ENCODE assay signal across 28 mouse cellular contexts in genomic region chr11:57677261-57677660, GRCm38 (mm10). TPM values are rescaled to one million over a fixed set of nuclear protein-coding genes. Genes with fewer than 3 reads are reported as not detected.
DNase-seq lines count a peak whose midpoint lies in the region; ATAC-seq and TF ChIP-seq lines count a peak whose summit lies in the region.
"Had no signal": no experiment of that assay in that cellular context is flagged by ENCODE, and none has a peak within 500 bp of the region (broad histone marks: within the 10 kb centered on the region; RNA-seq: fewer than 3 reads in every experiment).

No protein-coding gene starts in this region.

- no peak for TF ChIP-seq EP300 in liver, postnatal 0 days (IDR thresholded peaks at IDR 0.05; ENCODE audit: low read depth)
- TF ChIP-seq EP300 in liver, embryonic 14.5 days (IDR thresholded peaks at IDR 0.05; ENCODE audit: low read depth), result no peak

- peak; percentile 61; the same call in 1 of the 2 replicates for ATAC-seq in liver, embryonic 12.5 days
- ATAC-seq in liver, postnatal 0 days, result no peak
- ATAC-seq in liver, embryonic 14.5 days (ENCODE audit: insufficient read depth), result peak; percentile 52
- ATAC-seq in forebrain, postnatal 0 days, result no peak
- ATAC-seq: forebrain, embryonic 13.5 days; Patski had no signal

- DNase-seq in kidney, adult 2 months, result no peak
- no peak for DNase-seq in kidney, adult 9 months
- no peak for DNase-seq in liver, postnatal 0 days
- DNase-seq in liver, embryonic 14.5 days (ENCODE audit: low read depth in 3 of 3, low spot score in 3 of 3), result no peak
- no peak for DNase-seq in yolk sac, embryonic 10.5 days (ENCODE audit: low spot score)
- DNase-seq in embryo, embryonic 10.5 days (ENCODE audit: low spot score), result no peak
- no peak for DNase-seq in forebrain, postnatal 0 days
- DNase-seq: B cell, adult 2 months; cerebellum, adult 11 months; cerebellum, adult 9-11 months; gastrocnemius, postnatal 10 days; heart, postnatal 14 days; kidney, postnatal 36 days; layer of hippocampus, postnatal 36 days; lung, adult 2 months; lung, postnatal 14 days; midbrain, embryonic 14.5 days; right cerebral cortex, postnatal 25 days; thymus, postnatal 25 days had no signal

- H3K36me3 ChIP-seq in kidney, adult 2 months (ENCODE audit: control insufficient read depth, insufficient read depth, low read length), result no peaks in the 10 kb centered on the region
- H3K36me3 ChIP-seq in liver, embryonic 12.5 days, result peaks cover 30% of the 10 kb centered on the region
- H3K36me3 ChIP-seq in liver, postnatal 0 days (replicated peaks; ENCODE audit: insufficient read depth, low read length), result no peaks in the 10 kb centered on the region
- H3K36me3 ChIP-seq in liver, embryonic 14.5 days (replicated peaks; ENCODE audit: control insufficient read depth, insufficient read depth, low read depth), result no peaks in the 10 kb centered on the region; the same call in 1 of the 2 replicates
- no peaks in the 10 kb centered on the region for H3K36me3 ChIP-seq in forebrain, postnatal 0 days (ENCODE audit: insufficient read depth)
- H3K36me3 ChIP-seq: embryonic facial prominence, embryonic 12.5 days; heart, embryonic 13.5 days; hindbrain, embryonic 12.5 days had no signal

- no peaks in the 10 kb centered on the region for H3K9me3 ChIP-seq in liver, embryonic 12.5 days (replicated peaks)
- H3K9me3 ChIP-seq in liver, postnatal 0 days (ENCODE audit: low read length), result no peaks in the 10 kb centered on the region
- no peaks in the 10 kb centered on the region for H3K9me3 ChIP-seq in liver, embryonic 14.5 days (ENCODE audit: control insufficient read depth, low read length)
- H3K9me3 ChIP-seq in forebrain, postnatal 0 days (ENCODE audit: low read length), result no peaks in the 10 kb centered on the region
- H3K9me3 ChIP-seq: embryonic facial prominence, embryonic 12.5 days; forebrain, embryonic 13.5 days; heart, embryonic 13.5 days; hindbrain, embryonic 12.5 days; limb, embryonic 12.5 days had no signal

- H3K9ac ChIP-seq in liver, embryonic 12.5 days, result no peak overlapping the region
- no peak overlapping the region for H3K9ac ChIP-seq in liver, postnatal 0 days (replicated peaks)
- H3K9ac ChIP-seq in liver, embryonic 14.5 days (replicated peaks), result no peak overlapping the region
- H3K9ac ChIP-seq in forebrain, postnatal 0 days, result no peak overlapping the region
- H3K9ac ChIP-seq: embryonic facial prominence, embryonic 12.5 days; forebrain, embryonic 13.5 days; heart, embryonic 13.5 days; hindbrain, embryonic 12.5 days; limb, embryonic 12.5 days had no signal

- H3K4me2 ChIP-seq in liver, embryonic 12.5 days, result no peak overlapping the region
- H3K4me2 ChIP-seq in liver, postnatal 0 days (ENCODE audit: low read depth, low read length), result no peak overlapping the region
- H3K4me2 ChIP-seq in liver, embryonic 14.5 days (ENCODE audit: low read depth), result no peak overlapping the region
- H3K4me2 ChIP-seq in forebrain, postnatal 0 days (ENCODE audit: low read depth), result no peak overlapping the region
- H3K4me2 ChIP-seq: embryonic facial prominence, embryonic 12.5 days; forebrain, embryonic 13.5 days; heart, embryonic 13.5 days; hindbrain, embryonic 12.5 days; limb, embryonic 12.5 days had no signal

- no peak overlapping the region for H3K4me3 ChIP-seq in kidney, adult 2 months (ENCODE audit: insufficient read depth, low read depth, low read length)
- no peak overlapping the region for H3K4me3 ChIP-seq in liver, embryonic 12.5 days
- no peak overlapping the region for H3K4me3 ChIP-seq in liver, postnatal 0 days (ENCODE audit: low read depth, low read length)
- H3K4me3 ChIP-seq in liver, embryonic 14.5 days (ENCODE audit: insufficient read depth in 1 of 2, low read depth in 2 of 2, low read length in 2 of 2), result no peak overlapping the region
- H3K4me3 ChIP-seq in forebrain, postnatal 0 days (ENCODE audit: low read depth, low read length), result no peak overlapping the region
- H3K4me3 ChIP-seq: embryonic facial prominence, embryonic 12.5 days; erythroblast, embryonic 14.5 days; forebrain, embryonic 13.5 days; heart, embryonic 13.5 days; hindbrain, embryonic 12.5 days; limb, embryonic 12.5 days; megakaryocyte, embryonic 14.5 days had no signal

- H3K27ac ChIP-seq in kidney, adult 2 months (ENCODE audit: insufficient read depth, low read depth, low read length), result peak overlapping the region; percentile 4; the same call in 1 of the 2 replicates
- no peak overlapping the region for H3K27ac ChIP-seq in liver, embryonic 12.5 days
- H3K27ac ChIP-seq in liver, postnatal 0 days (ENCODE audit: low read depth), result no peak overlapping the region
- H3K27ac ChIP-seq in liver, embryonic 14.5 days, result no peak overlapping the region
- no peak overlapping the region for H3K27ac ChIP-seq in forebrain, postnatal 0 days (ENCODE audit: low read depth, low read length)
- H3K27ac ChIP-seq: embryonic facial prominence, embryonic 12.5 days; forebrain, embryonic 13.5 days; heart, embryonic 13.5 days; hindbrain, embryonic 12.5 days; limb, embryonic 12.5 days had no signal

- no peak for TF ChIP-seq POLR2A in kidney, adult 2 months (IDR thresholded peaks at IDR 0.05; ENCODE audit: low read depth, low read length)

- peaks cover 10% of the 10 kb centered on the region for H3K4me1 ChIP-seq in kidney, adult 2 months (ENCODE audit: control insufficient read depth, insufficient read depth, low read length)
- H3K4me1 ChIP-seq in liver, embryonic 12.5 days, result peaks cover 77% of the 10 kb centered on the region
- H3K4me1 ChIP-seq in liver, postnatal 0 days (ENCODE audit: insufficient read depth), result peaks cover 25% of the 10 kb centered on the region
- peaks cover 13 to 27% of the 10 kb centered on the region in 2 experiments for H3K4me1 ChIP-seq in liver, embryonic 14.5 days (replicated peaks; ENCODE audit: control insufficient read depth in 2 of 2, insufficient read depth in 2 of 2, low read length in 1 of 2)
- no peaks in the 10 kb centered on the region for H3K4me1 ChIP-seq in forebrain, postnatal 0 days (ENCODE audit: insufficient read depth)
- H3K4me1 ChIP-seq: forebrain, embryonic 13.5 days had no signal

- TF ChIP-seq CTCF in kidney, adult 2 months (conservative IDR thresholded peaks at IDR 0.05; ENCODE audit: insufficient read depth, insufficient read length, low read depth, low read length), result no peak
- no peak for TF ChIP-seq CTCF in liver, postnatal 0 days (IDR thresholded peaks at IDR 0.05; ENCODE audit: low read depth)
- no peak for TF ChIP-seq CTCF in liver, embryonic 14.5 days (IDR thresholded peaks at IDR 0.05; ENCODE audit: low read depth)
- no peak for TF ChIP-seq CTCF in forebrain, postnatal 0 days (IDR thresholded peaks at IDR 0.05; ENCODE audit: low read depth)

- whole genome bisulfite sequencing in kidney, adult 2 months, result 21% methylated on average over 3 of the region's 3 CpGs
- WGBS in liver, embryonic 12.5 days (ENCODE audit: insufficient replicate concordance), result 26% methylated on average over 3 of the region's 3 CpGs
- 21% methylated on average over 3 of the region's 3 CpGs for WGBS in liver, postnatal 0 days (ENCODE audit: insufficient replicate concordance)
- whole genome bisulfite sequencing in liver, embryonic 14.5 days (ENCODE audit: insufficient replicate concordance), result 16% methylated on average over 3 of the region's 3 CpGs
- WGBS in forebrain, postnatal 0 days, result 73% methylated on average over 3 of the region's 3 CpGs

- no peaks in the 10 kb centered on the region for H3K27me3 ChIP-seq in kidney, adult 2 months (replicated peaks; ENCODE audit: control insufficient read depth, insufficient read depth, low read length)
- H3K27me3 ChIP-seq in liver, embryonic 12.5 days (replicated peaks), result no peaks in the 10 kb centered on the region
- H3K27me3 ChIP-seq in liver, postnatal 0 days (ENCODE audit: insufficient read depth, low read length), result no peaks in the 10 kb centered on the region
- H3K27me3 ChIP-seq in liver, embryonic 14.5 days (ENCODE audit: control insufficient read depth, insufficient read depth, low read length), result no peaks in the 10 kb centered on the region
- no peaks in the 10 kb centered on the region for H3K27me3 ChIP-seq in forebrain, postnatal 0 days (ENCODE audit: insufficient read depth, low read length)
- H3K27me3 ChIP-seq: embryonic facial prominence, embryonic 12.5 days; forebrain, embryonic 13.5 days; heart, embryonic 13.5 days; hindbrain, embryonic 12.5 days; limb, embryonic 12.5 days; Patski had no signal

RNA-seq across cellular contexts. Expression of gene Galnt10, which starts 32.0 kb away (rescaled TPM):
- polyA plus RNA-seq in kidney, adult 2 months (2012; rRNA removed), result 10.5 and 11.1 TPM in 2 replicates
- 34.2 and 36.3 TPM in 2 replicates for polyA plus RNA-seq in liver, embryonic 12.5 days (2016; fragmentation: Nextera tagmentation; extraction: Ambion mirVana)
- 6.5 and 8.2 TPM in 2 replicates for polyA plus RNA-seq in liver, postnatal 0 days (2015; fragmentation: Nextera tagmentation; extraction: Ambion mirVana)
- polyA plus RNA-seq in liver, embryonic 14.5 days (2012; rRNA removed), result 11.8 and 13.1 TPM in 2 replicates
- 13.9 and 17.9 TPM in 2 replicates for polyA plus RNA-seq in liver, embryonic 14.5 days (2014; fragmentation: Nextera tagmentation; extraction: Ambion mirVana)
- 14.5 and 20.7 TPM in 2 replicates for total RNA-seq in forebrain, postnatal 0 days (2014; rRNA removed)
- 8.0 and 9.5 TPM in 2 replicates for polyA plus RNA-seq in forebrain, postnatal 0 days (2015; fragmentation: Nextera tagmentation; extraction: Ambion mirVana)

Comparison
In these comparisons a context has a peak if more than half of its experiments do, and no peak if none do; other contexts are left out.
1. ATAC-seq: peak in liver, embryonic 12.5 days (single experiment) and liver, embryonic 14.5 days (single experiment); none in liver, postnatal 0 days (single experiment) and forebrain, postnatal 0 days (single experiment).